Comparison of ENCODE assay signal across 8 mouse cellular contexts in the genomic region with DNA sequence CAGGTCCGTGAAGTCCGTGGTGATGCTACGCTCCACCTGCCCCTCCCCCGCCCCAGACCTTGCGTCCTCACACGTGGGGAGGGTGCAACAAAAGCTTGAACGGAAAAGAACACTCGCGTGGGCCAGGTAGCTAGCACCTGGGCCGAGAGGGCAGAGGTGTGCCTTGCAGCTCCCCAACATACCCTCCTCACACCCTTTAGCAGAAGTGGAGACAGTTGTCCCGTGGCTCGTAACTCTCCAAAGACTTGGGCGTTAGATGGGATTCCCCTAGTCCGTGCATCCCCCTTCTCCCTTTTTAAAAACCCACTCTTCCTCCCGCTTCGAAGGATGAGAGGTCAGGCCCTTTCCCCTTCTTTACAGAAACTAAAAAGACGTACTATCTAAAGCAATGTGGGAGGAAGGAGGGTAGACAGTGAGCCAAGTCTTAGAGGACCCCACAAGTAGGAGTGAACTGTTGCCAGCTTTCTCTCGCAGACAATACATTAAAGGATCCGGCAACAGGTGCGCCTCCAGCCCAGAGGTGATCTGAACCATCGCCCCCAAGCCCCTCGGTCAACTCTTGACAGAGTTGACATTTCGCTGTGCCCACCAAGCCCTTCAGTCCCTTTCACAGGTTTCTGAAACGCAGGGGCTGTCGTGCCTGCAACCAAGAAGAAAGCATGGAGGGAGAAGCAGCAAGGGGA. TPM values are rescaled to one million over a fixed set of nuclear protein-coding genes. Genes with fewer than 3 reads are reported as not detected.
A peak's percentile ranks its signal among the peaks of the same experiment; 100 is the strongest.
DNase-seq lines count a peak whose midpoint lies in the region; ATAC-seq and TF ChIP-seq lines count a peak whose summit lies in the region.

No protein-coding gene starts in this region.

- peak overlapping the region; percentile 78 for H3K4me3 ChIP-seq in lung, adult 2 months (replicated peaks; ENCODE audit: extremely low read depth, low read depth, low read length)
- peak overlapping the region; percentile 67 for H3K4me3 ChIP-seq in cerebellum, adult 2 months (replicated peaks; ENCODE audit: insufficient read depth, low read depth, low read length)
- H3K4me3 ChIP-seq in hindbrain, embryonic 10.5 days: peak overlapping the region; percentile 69

- ATAC-seq in megakaryocyte-erythroid progenitor cell, adult 5-6 weeks (replicated peaks; ENCODE audit: low FRiP score, low TSS enrichment, poor library complexity, severe bottlenecking): peak; percentile 1
- ATAC-seq in frontal cortex, adult (ENCODE audit: low TSS enrichment): no peak

- no peak for DNase-seq in lung, adult 2 months
- DNase-seq in lung, postnatal 14 days: no peak
- DNase-seq in cerebellum, adult 2 months: peak in 1 of 2 experiments; percentile 51
- DNase-seq in hindbrain, embryonic 10.5 days (ENCODE audit: low spot score): no peak
- DNase-seq in layer of hippocampus, postnatal 36 days: no peak
- DNase-seq in layer of hippocampus, adult 11-12 months (ENCODE audit: low spot score): no peak

- under 1% methylated on average over 25 of the region's 25 CpGs for WGBS in lung, adult 2 months
- under 1% methylated on average over 25 of the region's 25 CpGs for WGBS in cerebellum, adult 2 months
- under 1% methylated on average over 25 of the region's 25 CpGs for WGBS in hindbrain, embryonic 10.5 days

- H3K9me3 ChIP-seq in hindbrain, embryonic 10.5 days: no peaks in the 10 kb centered on the region; the same call in 1 of the 2 replicates

- H3K27ac ChIP-seq in cerebellum, adult 2 months (ENCODE audit: insufficient read depth, low read length): peak overlapping the region; percentile 80
- H3K27ac ChIP-seq in hindbrain, embryonic 10.5 days: peak overlapping the region; percentile 82

- no peak for TF ChIP-seq POLR2A in lung, adult 2 months (IDR thresholded peaks at IDR 0.05; ENCODE audit: borderline replicate concordance, extremely low read depth, low read depth, low read length)
- no peak for TF ChIP-seq POLR2A in cerebellum, adult 2 months (IDR thresholded peaks at IDR 0.05; ENCODE audit: borderline replicate concordance, insufficient read depth, low read length)

- H3K27me3 ChIP-seq in cerebellum, adult 2 months (ENCODE audit: control insufficient read depth, insufficient read depth, low read length): no peaks in the 10 kb centered on the region
- H3K27me3 ChIP-seq in hindbrain, embryonic 10.5 days (ENCODE audit: insufficient read depth, poor library complexity, severe bottlenecking): peaks cover 52% of the 10 kb centered on the region

- H3K36me3 ChIP-seq in hindbrain, embryonic 10.5 days: no peaks in the 10 kb centered on the region

- no peak for TF ChIP-seq CTCF in lung, adult 2 months (IDR thresholded peaks at IDR 0.05; ENCODE audit: insufficient read depth, low read length)
- TF ChIP-seq CTCF in cerebellum, adult 2 months (IDR thresholded peaks at IDR 0.05; ENCODE audit: borderline replicate concordance, insufficient read depth, low read depth, low read length): no peak

- peaks cover 2% of the 10 kb centered on the region; the same call in 1 of the 2 replicates for H3K4me1 ChIP-seq in lung, adult 2 months (ENCODE audit: control insufficient read depth, insufficient read depth, low read length)
- no peaks in the 10 kb centered on the region for H3K4me1 ChIP-seq in cerebellum, adult 2 months (ENCODE audit: control insufficient read depth, insufficient read depth, low read length)
- H3K4me1 ChIP-seq in hindbrain, embryonic 10.5 days (replicated peaks): peaks cover 65% of the 10 kb centered on the region

RNA-seq across cellular contexts. Expression of gene Nr4a2, which starts 8.5 kb away (rescaled TPM):
- polyA plus RNA-seq in lung, adult 2 months (2012; rRNA removed): 1.9 and 3.6 TPM in 2 replicates
- 4.4 and 4.8 TPM in 2 replicates for polyA plus RNA-seq in cerebellum, adult 2 months (2012; rRNA removed)
- 6.0 and 9.6 TPM in 2 replicates for polyA plus RNA-seq in hindbrain, embryonic 10.5 days (2016; fragmentation: Nextera tagmentation; extraction: Ambion mirVana)
- 2.1 and 3.7 TPM in 2 replicates for total RNA-seq in megakaryocyte-erythroid progenitor cell, adult 5-6 weeks (2014; fragmentation: Nextera tagmentation)
- total RNA-seq in megakaryocyte-erythroid progenitor cell, adult 5-6 weeks (2017): 5.5 and 7.4 TPM in 2 replicates
- total RNA-seq in layer of hippocampus, postnatal 36 days (2021): 10 to 100 TPM; 58.3 to 65.2 TPM
